Mouse (Mus musculus) T-helper 17 cell (primary cell): ENCODE measurements around the gene Mybph.

ENCODE experiments used
- in situ Hi-C, 2 experiments: fragments of 300-600 bp; cut with MboI, MseI; formaldehyde crosslinking; loops; 1 replicate in 1 of 2; 2 replicates in 1 of 2; pipeline ENCODE4 v1.15.1; 2025; ENCODE audit warnings: high pct_unique_total_duplicates in 2 of 2

The Mybph gene

DNA sequence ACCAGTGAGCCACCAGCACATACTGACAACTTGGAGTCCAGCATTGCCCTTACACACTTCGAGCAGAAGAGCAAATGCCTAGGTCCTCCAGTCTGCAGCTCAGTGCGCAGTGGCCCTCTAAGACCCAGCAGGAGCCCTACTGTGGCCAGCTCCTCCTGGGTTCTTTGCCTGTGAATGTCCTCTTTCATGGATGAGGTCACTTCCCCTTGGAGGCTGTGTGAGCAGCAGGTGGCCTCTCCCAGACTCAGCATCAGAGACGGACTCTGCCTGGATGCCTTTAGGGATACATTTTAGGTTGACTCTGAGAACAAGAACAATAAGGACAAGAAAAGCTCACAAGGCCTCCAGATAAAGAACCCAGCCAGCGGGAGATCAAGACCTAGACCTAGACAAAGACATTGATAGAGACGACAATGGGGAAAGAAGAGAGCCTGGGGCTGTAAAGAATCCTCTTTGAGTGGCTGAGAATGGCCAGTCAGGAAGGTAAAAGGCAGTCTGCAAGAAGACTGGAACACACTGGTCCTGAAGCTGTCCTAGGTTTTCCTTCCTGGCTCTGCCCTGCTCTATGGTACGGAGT is 17.0 kb downstream of the Mybph start:
- in situ Hi-C loops = loop anchor here in 1 of 2 experiments (5.0 kb wide), 1 partner anchor 58 kb away; no protein-coding TSS in a partner anchor

DNA sequence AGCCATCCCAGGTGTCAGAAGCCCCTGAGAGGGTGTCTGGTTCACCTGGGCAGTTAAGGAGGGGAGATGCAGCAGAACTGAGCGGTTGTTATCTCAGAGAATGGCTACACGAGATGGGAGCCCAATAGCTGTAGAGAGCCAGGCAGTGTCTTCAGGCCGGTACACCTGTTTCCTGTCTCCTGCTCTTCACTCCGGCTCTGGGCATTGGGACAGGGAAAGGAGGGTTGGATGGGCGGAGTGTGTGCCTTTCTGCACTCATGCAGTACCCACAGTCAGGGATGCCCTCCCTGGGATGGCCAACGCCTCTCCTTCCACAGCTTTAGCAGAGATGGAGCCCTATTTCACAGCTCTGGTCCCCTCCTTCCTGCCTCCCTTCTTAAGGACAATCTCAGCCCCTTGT is 17.8 kb downstream of the Mybph start:
- in situ Hi-C loops = loop anchor here in 1 of 2 experiments (5.0 kb wide), 1 partner anchor 59 kb away; no protein-coding TSS in a partner anchor

DNA sequence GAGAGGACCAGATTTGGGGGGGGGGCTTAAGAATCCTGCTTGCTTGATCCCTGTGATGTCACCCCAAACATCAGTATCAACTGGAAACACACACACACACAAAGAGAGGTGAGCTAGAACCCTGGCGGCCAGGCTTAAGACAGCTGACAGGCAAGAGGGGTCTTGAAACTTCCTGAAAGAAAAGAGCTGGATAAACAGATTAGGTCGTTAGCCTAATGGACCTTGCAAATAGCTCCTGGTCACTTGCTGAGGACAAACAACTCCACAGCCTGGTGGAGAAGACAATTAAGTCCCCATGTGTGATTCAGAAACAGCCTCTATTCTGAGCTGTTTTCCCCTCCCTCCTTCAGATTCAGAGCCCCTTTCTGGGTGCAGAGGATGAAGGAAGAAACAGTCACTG is 18.4 kb downstream of the Mybph start:
- in situ Hi-C loops = loop anchor here in 1 of 2 experiments (5.0 kb wide), 1 partner anchor 59 kb away; no protein-coding TSS in a partner anchor

DNA sequence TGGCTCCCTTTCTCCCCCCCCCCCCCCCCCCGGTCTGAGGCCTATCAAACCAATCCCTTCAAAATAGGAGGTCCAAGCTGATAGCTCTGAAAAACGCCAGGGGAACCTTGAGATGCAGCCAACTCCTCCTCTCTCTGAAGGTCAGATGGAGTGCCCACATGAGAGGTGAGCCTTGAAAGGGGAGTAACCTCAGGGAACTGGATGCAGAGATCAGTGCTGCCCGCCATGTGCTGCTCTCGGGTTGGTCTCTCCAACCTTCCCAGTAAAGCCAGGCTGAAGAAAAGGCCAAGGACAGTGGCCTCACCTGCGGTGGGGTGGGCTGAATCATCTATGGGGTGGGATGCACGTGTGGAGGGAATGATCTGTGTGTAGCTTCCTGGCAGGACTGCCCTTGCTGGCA is 19.1 kb downstream of the Mybph start:
- in situ Hi-C loops = loop anchor here in 1 of 2 experiments (5.0 kb wide), 1 partner anchor 60 kb away; no protein-coding TSS in a partner anchor

DNA sequence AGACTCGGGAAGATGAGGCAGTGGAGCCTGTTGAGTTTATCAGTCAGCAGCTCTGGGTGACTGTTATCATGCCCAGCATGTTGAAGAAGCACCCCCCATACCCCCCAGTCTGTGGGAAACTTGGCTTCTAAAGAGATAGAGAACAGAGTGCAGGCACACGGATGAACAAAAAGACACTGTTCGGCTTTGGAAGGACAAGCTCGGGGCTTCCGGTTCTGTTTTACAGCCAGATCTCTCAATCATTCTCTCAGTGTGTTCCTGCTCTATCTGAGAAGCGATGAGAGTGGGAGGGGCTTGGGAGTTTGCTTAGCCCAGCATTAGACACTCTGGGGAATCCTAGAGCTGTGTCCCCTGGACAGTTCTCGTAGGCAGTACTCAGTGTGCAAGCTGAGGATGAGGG is 20.2 kb downstream of the Mybph start:
- in situ Hi-C loops = loop anchor here in 1 of 2 experiments (5.0 kb wide), 1 partner anchor 61 kb away; no protein-coding TSS in a partner anchor

DNA sequence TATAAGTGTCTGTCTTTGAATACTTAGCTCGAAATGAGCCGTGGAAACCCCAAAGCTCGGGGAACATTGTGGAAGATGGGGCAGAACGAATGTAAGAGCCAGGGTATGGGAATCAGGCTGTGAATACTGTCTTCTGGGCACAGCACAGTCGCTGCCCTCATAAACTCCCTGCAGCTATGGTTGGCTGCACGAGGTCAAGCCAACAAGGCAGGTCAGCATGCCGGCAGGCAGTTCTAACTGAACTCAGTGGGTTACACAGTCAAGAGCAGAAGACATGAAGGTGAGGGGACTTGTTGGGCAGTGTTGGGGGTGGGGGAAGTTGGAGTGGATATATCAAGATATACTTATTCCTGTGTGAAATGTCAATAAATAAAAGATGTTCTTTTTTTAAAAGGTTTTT is 21.8 kb downstream of the Mybph start:
- in situ Hi-C loops = no loop called here

DNA sequence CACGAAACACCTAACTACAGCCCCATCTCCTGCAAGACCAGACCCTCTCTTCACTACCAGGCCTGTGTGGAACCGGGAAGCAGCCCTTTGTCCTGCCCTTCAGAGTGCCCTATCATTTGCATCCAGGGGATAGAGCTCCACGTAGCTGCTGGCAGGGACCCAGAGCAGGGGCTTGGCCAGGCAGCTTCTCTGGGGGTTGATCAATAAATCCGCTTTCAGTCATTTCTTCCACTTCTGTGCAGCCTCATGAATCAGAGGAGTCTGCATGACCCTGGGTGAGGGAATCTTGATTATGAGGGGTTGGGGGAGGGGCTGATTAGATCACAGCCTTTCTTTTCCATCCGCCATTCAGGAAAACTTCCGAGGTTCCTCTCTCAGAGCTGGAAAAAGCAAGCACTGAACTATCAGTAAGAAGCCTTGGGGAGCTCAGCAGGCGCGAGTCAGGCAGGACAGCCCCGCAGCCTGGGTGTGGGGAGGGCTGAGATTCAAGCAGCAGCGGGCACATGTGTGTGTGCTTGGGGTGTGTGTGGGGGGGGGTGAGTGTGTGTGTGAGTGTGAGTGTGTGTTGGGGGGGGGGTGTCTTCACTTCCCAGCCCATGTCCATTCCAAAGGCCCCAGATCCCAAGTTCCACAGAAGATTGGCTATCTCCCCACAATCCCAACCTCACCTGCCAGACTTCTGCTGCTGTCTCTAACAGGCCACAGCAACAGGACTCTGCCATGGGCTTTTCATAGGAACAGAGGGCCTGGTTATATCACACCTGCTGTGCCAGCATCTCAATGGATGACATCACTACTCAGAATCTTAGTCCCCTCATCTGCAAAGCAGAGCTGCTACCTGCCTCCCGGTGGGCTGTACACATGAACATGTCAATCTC is 22.7 kb downstream of the Mybph start:
- in situ Hi-C loops = no loop called here

DNA sequence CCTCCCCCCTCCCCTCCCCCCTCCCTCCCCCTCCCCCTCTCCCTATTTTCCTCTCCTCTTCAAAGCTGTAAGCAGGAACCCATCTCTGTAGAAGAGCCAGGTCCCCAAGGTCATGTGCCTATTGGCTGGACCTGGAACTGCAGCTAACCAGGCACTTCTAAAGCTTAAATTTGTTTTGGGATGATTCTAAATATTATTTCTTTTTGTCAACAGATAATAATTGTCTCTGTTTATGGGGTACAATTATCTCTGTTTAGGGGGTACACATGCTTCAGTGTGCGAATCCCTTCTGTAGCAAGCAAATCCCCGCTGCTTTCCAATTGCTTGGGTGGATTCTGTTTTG is 23.4 kb downstream of the Mybph start:
- in situ Hi-C loops = no loop called here

DNA sequence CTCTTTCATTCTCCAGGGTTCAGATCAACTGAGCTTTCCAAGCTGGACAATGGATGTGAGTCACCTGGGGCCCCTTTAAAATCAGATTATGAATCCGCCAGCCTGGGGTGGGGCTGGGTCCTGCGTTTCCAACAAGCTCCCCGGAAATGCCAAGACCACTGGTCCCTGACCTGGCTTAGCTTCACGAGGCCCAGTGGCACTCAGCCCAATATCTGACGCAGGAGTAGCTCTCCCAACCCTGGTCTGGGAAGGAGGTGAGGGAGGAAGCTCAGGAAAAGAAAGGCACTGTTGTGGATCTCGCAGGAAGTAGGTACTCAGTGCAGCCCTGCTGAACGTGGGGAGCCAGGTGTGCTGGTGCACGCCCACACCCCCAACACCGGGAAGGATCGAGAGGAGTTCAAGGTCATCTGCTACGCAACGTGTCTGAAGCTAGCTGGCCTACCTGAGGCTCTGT is 23.8 kb downstream of the Mybph start:
- in situ Hi-C loops = no loop called here

DNA sequence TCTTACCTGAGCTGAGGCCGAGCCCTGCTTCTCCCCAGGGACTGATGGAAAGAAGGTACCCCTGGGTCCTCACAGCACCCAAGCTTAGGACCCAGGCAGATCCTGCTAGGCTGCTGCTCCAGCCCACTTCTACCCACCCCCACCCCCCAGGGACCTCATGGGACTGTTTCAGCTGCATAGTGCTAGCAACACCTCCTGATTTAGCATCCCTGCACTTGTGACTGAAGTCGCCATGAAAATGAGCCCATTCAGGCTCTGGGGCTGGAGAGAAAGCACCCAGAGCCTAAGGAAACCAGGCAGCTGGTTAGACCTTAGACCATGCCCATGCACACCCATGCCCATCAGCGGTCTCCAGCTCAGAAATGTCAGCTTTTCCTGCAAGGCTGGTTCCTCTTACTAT is 24.7 kb downstream of the Mybph start:
- in situ Hi-C loops = no loop called here

DNA sequence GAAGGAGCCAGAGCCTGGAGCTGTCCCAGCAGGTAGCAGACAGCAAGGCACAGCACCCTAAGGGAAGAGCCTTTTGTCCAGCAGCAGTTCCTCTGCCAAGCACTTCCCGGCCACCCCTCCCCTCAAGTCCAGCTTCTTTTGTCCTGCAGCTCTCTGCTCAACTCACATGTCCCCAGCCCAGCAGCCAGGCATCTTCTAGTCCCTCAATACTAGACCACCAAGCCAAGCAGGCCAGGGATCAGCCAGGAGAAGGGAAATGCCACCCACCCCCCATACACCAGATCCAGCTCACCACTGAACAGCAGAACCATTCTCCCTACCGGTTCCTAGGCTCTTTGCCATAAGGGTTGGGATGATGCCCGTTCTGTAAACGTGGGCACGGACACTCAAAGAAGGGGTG is 26.4 kb downstream of the Mybph start:
- in situ Hi-C loops = no loop called here

DNA sequence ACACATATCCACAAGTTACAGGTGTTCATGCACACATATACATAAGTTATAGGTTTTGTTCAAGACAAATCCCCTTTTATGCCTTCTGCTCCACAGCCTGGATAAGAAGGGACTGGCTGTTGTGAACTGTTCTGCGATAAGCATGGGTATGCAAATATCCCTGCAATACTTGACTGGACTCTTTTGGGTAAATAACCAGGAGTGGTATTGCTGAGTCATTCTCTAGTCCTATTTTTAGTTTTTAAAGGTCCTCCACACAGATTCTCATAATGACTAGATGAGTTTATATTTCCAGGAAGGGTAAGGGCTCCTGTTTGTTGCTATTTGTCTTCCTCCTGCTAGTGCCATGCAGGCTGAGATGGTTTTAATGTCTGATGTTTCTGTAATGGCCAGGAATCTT is 27.9 kb downstream of the Mybph start:
- in situ Hi-C loops = no loop called here

DNA sequence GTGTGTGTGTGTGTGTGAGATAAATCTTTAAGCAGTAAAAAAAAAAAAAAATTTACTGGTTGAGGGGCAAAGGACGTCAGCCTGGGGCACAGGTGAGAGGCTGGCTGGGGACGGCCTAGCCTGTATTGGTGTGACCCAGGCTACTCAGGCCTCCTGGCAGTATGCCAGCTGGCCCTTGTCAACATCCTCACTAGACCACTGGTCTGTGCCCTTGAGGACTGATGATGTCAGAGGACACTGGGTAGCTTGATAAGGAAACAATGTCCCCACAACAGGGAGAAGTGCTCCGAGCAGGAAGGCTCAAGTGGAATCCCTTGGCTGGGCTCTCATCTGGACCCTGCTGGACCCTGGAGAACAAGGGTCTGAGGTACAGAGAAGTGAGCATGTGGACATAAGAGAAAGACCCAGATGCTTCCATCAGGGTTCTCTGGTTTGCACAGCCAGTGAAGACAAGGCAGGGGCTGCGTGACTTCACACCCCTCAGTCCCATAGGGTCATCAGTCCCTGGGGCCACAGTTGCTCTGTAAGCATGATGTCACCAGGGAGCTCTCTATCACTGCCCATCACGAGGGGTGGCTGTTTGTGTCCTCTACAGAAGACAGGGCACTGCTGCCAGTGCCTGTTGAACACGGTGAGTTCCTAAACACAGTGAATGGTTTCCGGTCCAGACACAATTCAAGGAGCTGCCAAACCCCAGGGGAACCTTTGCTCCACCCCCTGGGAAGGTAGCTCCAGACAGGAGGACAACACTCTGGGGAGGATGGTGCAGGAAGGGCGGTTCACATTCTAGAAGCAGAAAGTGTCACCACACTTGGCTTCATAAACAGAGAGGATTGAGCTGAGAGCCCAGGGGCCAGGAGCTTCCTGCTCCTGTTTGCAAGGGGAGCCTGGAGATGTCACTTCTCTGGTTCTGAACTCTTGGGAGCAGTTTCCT is 29.1 kb downstream of the Mybph start:
- in situ Hi-C loops = no loop called here

DNA sequence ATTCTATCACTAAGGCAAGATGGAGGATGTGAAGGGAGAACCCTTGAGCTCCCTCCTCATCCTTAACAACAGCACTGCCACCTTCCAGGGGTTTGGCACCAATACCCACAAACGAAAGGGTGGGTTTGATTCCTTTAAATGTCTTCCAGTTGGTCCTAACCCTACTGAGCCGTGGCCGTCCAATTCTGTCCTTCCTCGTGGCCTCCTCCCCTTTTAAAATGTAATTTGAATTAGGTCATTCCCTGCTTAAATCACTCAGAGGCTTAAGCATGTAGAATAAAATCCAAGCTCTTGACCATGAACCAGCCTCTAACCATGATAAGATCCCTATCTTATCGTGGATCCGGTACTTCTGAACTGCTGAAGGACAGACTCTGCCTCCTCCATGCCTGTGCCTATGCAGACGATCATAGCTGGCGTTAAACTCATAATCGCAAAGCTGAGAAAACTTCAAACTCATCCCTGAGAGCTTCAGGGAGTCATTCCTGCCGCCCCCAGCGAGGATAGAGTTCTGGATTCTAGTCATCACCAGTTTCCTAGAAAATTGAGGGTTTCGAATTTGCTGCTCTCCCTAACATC is 31.5 kb downstream of the Mybph start:
- in situ Hi-C loops = no loop called here

DNA sequence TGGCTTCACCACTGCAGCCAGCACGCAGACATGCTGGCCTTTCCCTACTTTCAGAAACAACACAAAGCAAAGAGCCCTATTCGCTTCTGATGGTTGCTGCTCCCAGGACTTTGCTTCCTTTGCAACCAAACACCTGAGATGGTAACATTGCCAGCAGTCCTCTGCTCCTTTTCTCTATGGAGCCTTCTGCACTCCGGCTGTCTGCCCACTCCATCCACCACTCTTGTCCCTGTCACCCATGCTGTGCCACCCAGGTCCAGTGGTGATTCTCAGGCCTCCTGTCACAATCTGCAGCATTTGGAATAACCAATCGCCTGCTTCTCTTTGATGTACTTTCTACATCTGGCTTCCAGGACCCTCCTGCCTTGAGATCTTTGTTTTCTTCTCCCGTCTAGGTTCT is 32.1 kb downstream of the Mybph start:
- in situ Hi-C loops = no loop called here

DNA sequence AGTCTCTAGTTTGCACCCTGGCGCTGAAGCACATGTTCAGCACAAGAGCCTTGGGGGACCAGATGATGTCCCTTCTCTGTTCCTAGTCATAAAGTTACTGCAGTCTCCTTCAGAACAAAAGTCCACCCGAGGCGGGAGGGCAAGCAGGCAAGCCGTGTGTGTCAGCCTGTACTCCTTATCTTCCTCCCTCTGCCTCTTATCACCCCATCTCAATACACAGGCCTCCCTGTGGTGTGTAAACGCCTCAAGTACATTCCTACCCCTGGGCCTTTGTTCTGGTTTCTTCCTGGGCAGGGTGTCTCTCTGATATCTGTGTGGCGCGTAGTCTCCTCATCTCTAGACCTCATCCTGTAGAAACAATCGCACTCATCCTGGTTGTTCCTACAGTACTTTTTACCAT is 33.5 kb downstream of the Mybph start:
- in situ Hi-C loops = no loop called here

DNA sequence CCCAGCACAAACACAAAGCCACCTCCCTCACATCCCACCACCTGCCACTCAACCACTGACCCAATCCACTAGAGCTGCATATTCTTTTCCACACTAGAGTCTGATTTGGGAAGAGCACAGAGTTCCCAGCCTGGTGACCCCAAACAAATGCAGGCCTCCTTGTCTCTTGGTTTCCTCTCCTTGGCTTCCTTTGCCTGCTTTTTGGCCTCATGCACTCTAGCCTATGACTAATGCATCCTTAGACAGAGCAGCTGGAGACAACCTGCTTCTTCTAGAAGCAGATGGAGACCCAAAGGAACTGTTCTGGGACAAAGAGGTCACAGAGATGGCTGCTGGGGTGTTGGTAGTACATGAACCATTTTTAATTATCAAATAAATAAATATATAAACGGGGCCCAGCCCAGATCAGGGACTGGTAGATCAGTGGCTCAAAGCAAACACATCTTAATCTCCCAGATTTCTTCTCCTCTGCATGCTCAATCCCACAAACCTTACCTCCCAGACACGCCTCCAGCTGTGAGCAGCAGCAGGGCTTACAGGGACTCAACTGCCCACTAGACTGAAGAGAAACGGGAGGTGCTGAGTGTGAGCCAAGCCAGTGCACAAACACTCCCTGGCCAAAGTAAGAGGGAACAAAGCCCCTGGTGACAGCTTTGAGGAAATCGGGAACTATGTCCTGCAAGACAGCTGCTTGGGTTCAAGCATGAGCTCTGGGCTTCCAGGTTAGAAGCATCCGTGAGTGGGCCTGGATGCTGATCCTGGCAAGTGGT is 36.7 kb downstream of the Mybph start:
- in situ Hi-C loops = no loop called here

DNA sequence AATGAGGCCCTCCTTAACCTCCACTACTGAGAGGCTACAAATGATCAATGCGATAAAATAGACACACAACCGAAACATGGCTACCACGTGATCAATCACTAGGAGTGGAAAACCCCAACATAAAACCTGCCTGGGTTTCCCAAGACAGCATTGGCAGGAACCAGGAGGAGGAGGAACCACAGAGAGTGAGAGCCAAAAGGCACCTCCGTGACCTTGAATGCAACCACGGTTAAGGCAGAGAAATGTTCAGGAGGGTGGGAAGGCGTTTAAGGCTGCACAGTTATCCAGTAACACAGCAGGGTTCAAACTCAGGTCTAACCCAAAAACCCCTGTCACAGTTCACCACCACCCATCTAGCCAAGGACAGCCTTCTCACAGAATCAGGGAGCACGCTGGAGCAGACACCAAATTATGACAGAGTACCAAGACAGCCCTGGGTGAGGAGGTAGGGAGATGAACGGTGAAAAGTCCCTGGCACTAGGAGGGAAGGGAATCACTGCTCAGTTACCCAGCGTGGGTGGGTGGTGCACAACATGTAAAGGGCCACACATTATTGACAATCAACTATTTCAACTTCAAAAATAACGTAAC is 37.5 kb downstream of the Mybph start:
- in situ Hi-C loops = no loop called here

DNA sequence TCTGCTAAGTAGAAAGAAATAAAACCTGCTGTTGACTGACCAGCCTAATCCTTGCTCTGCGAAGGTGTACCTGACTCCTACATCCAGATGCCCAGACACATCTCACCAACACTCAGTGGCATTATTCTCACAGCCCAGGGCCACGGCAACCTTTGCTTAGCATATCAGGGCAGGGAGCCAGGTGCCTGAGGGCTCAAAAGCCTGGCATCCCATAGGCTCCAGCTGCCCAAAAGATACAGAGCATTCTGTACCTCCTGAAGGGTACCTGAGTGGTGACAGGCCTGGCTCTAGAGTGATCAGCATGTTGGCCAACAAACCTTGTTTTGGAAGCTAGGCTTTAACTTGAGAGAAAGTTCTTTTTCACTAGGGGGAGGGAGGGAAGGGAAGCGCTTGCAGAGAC is 38.0 kb downstream of the Mybph start:
- in situ Hi-C loops = no loop called here

DNA sequence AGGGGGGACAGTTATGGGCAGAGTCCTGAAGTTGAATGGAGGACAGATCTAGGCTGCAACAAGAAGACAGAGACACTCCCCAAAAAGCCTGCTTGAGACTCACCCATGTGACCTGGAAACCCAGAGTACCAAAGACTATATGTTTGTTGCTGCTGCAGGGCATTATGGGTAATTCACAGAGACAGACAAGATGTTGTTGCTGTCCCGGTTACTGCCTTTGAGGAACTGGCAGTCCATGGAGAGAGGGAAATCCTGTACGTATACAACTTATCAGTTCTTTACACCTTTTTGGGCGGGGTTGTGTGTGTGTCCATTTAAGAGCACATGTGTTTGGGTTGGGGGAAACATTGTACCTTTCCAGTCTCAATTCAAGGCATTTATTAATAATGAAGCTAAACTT is 38.4 kb downstream of the Mybph start:
- in situ Hi-C loops = no loop called here
